Mouse (Mus musculus): ENCODE data around the gene Hyls1. TPM values are rescaled to one million over a fixed set of nuclear protein-coding genes. Genes with fewer than 3 reads are reported as not detected.

Hyls1 gene
- total RNA-seq, 1 experiment = 17.6 TPM

GRCm38 (mm10) chr9:35561076-35561475 is 9.1 kb downstream of the Hyls1 start:
- peaks cover 0 to 2% of the 10 kb centered on the region in 2 experiments; a peak in 1 of 4 replicates for H3K4me1 ChIP-seq (ENCODE audit: control insufficient read depth in 2 of 2, insufficient read depth in 2 of 2, low read length in 2 of 2, poor library complexity in 1 of 2)
- no peaks in the 10 kb centered on the region for H3K9me3 ChIP-seq (ENCODE audit: control insufficient read depth, insufficient read depth, low read depth, low read length)
- peaks cover 16% of the 10 kb centered on the region for H3K36me3 ChIP-seq (ENCODE audit: control insufficient read depth, insufficient read depth, low read length, poor library complexity, severe bottlenecking)
- no peak overlapping the region; a peak in 1 of 4 replicates for H3K4me3 ChIP-seq (ENCODE audit: insufficient read depth in 1 of 2, low read depth in 1 of 2, low read length in 2 of 2, poor library complexity in 1 of 2, severe bottlenecking in 1 of 2)
- no peak overlapping the region for H3K27ac ChIP-seq (ENCODE audit: insufficient read depth, low read depth, low read length, poor library complexity, severe bottlenecking)
- TF ChIP-seq ZNF384 (IDR thresholded peaks at IDR 0.05; ENCODE audit: low read depth, low read length) = no peak
- no peak for TF ChIP-seq CHD2 (IDR thresholded peaks at IDR 0.05; ENCODE audit: low read depth, low read length)
- TF ChIP-seq HCFC1 (IDR thresholded peaks at IDR 0.05; ENCODE audit: borderline replicate concordance, insufficient read depth, low read length) = no peak
- no peak for TF ChIP-seq ZC3H11A (IDR thresholded peaks at IDR 0.05; ENCODE audit: borderline replicate concordance, low read depth, low read length)
- no peak for TF ChIP-seq MAFK (IDR thresholded peaks at IDR 0.05; ENCODE audit: insufficient read depth, low read depth, low read length)
- in situ Hi-C loops (cut with MboI; ENCODE audit: low sequenced_read_pairs in 2 of 2, unreplicated experiment in 2 of 2) = no loop called here
- no peak overlapping the region; the same call in 1 of the 2 replicates for H3K9ac ChIP-seq (ENCODE audit: insufficient read depth, low read depth, low read length, poor library complexity, severe bottlenecking)
- DNase-seq (ENCODE audit: low read depth, low spot score) = no peak

- in situ Hi-C loops (cut with MboI; ENCODE audit: low sequenced_read_pairs in 2 of 2, unreplicated experiment in 2 of 2) = no loop called here
- TF ChIP-seq MAFK (IDR thresholded peaks at IDR 0.05; ENCODE audit: insufficient read depth, low read depth, low read length) = no peak
- TF ChIP-seq HCFC1 (IDR thresholded peaks at IDR 0.05; ENCODE audit: borderline replicate concordance, insufficient read depth, low read length) = peak; percentile 95
- peak; percentile 75 for DNase-seq (ENCODE audit: low read depth, low spot score)
- Histone ChIP-seq H3K27ac (ENCODE audit: insufficient read depth, low read depth, low read length, poor library complexity, severe bottlenecking) (no peak overlapping the region), H3K9me3 (ENCODE audit: control insufficient read depth, insufficient read depth, low read depth, low read length) (no peaks in the 10 kb centered on the region), H3K9ac (ENCODE audit: insufficient read depth, low read depth, low read length, poor library complexity, severe bottlenecking) (peak overlapping the region; percentile 87), H3K36me3 (ENCODE audit: control insufficient read depth, insufficient read depth, low read length, poor library complexity, severe bottlenecking) (peaks cover 11% of the 10 kb centered on the region), H3K4me1 (ENCODE audit: control insufficient read depth in 2 of 2, insufficient read depth in 2 of 2, low read length in 2 of 2, poor library complexity in 1 of 2) (peaks cover 0 to 2% of the 10 kb centered on the region in 2 experiments; a peak in 1 of 4 replicates), H3K4me3 (ENCODE audit: insufficient read depth in 1 of 2, low read depth in 1 of 2, low read length in 2 of 2, poor library complexity in 1 of 2, severe bottlenecking in 1 of 2) (peak overlapping the region; percentile 74 to 98)
Observed at GRCm38 (mm10) chr9:35559009-35559890, 10.9 kb downstream of the Hyls1 start.

DNA sequence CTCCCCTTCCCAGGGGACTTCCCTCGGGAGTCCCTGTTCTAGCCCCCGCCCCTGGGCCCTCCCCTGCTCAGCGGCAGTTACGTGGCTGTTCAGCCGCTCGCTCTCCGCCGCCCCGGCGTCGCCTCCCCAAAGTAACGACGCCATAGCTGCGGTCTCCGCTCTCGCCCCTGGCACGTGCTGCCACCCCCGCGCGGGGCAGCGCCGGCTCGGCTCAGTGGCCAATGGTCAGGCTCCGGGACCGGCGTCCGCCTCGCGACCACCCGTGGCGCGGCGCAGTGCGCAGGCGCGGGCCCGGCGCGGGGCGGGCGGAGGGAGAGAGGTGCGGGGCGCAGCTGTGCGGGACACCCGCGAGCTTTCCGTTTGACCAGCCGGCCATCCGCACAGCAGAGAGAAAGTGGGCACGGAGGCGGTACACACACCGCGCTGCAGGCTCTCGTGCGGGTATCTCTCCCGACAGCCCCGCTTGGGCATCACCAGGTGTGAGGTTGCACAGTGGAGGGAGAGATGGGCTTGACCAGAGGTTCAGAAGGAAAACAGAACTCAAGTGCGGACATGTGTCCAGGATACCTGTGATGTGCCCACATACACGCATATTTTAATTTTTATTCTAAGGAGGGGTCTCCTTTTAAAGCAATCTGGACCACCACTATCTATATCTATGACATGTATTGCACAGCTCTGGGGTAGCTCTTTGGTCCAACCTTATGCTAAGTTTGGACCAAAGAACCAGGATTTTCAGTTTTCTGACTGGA is 11.8 kb downstream of the Hyls1 start, which contains the start of the genes Ddx25 and Pus3:
TSS of gene Ddx25 (minus strand) at position 272 of the 752 bp plus-strand sequence.
TSS of gene Pus3 (plus strand) at position 339 of the 752 bp plus-strand sequence.
- DNase-seq (ENCODE audit: low read depth, low spot score) = no peak
- Histone ChIP-seq H3K36me3 (ENCODE audit: control insufficient read depth, insufficient read depth, low read length, poor library complexity, severe bottlenecking) (peaks cover 11% of the 10 kb centered on the region), H3K27ac (ENCODE audit: insufficient read depth, low read depth, low read length, poor library complexity, severe bottlenecking) (no peak within 1 kb of the TSS), H3K4me1 (ENCODE audit: control insufficient read depth in 2 of 2, insufficient read depth in 2 of 2, low read length in 2 of 2, poor library complexity in 1 of 2) (peaks cover 0 to 2% of the 10 kb centered on the region in 2 experiments; a peak in 1 of 4 replicates), H3K9me3 (ENCODE audit: control insufficient read depth, insufficient read depth, low read depth, low read length) (no peaks in the 10 kb centered on the region), H3K9ac (ENCODE audit: insufficient read depth, low read depth, low read length, poor library complexity, severe bottlenecking) (peak within 1 kb of the TSS; percentile 87), H3K4me3 (ENCODE audit: insufficient read depth in 1 of 2, low read depth in 1 of 2, low read length in 2 of 2, poor library complexity in 1 of 2, severe bottlenecking in 1 of 2) (peak within 1 kb of the TSS; percentile 74 to 98)
- in situ Hi-C loops (cut with MboI; ENCODE audit: low sequenced_read_pairs in 2 of 2, unreplicated experiment in 2 of 2) = no loop called here
- no peak for TF ChIP-seq MAFK (IDR thresholded peaks at IDR 0.05; ENCODE audit: insufficient read depth, low read depth, low read length)
- no peak for TF ChIP-seq HCFC1 (IDR thresholded peaks at IDR 0.05; ENCODE audit: borderline replicate concordance, insufficient read depth, low read length)

DNA sequence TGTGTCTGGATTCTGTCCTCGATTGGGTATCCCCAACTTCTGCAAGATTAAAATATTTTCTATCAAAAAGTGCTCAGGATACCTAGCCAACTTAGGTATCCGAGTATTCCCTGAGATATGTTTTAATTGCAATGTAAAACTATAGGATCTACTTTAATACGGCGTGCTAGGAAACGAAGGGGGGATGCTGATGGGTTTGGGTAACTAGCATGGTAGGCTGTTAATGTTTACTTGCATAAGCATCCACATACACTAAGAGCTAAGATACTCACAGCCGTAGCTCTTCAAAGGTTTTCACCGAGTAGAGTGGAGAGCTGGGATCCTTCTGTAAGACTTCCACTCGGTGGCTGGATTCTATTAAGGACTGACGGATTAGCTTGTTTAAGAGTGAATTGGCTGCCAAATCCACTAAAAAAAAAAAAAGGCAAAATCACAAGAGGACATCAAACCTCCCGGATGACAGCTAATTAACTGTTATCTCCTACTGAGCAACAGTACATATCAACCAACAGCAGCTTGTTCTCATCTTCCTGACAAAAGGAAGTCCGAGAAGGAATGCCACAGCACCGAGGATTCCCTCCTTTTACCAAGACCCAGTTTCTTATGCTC is 13.6 kb downstream of the Hyls1 start:
- TF ChIP-seq ZC3H11A (IDR thresholded peaks at IDR 0.05; ENCODE audit: borderline replicate concordance, low read depth, low read length) = no peak
- TF ChIP-seq ZNF384 (IDR thresholded peaks at IDR 0.05; ENCODE audit: low read depth, low read length) = no peak
- no peak for TF ChIP-seq MAFK (IDR thresholded peaks at IDR 0.05; ENCODE audit: insufficient read depth, low read depth, low read length)
- TF ChIP-seq CHD2 (IDR thresholded peaks at IDR 0.05; ENCODE audit: low read depth, low read length) = no peak
- no peak for TF ChIP-seq HCFC1 (IDR thresholded peaks at IDR 0.05; ENCODE audit: borderline replicate concordance, insufficient read depth, low read length)
- H3K9ac ChIP-seq (ENCODE audit: insufficient read depth, low read depth, low read length, poor library complexity, severe bottlenecking) = no peak overlapping the region
- peaks cover 0 to 2% of the 10 kb centered on the region in 2 experiments; a peak in 1 of 4 replicates for H3K4me1 ChIP-seq (ENCODE audit: control insufficient read depth in 2 of 2, insufficient read depth in 2 of 2, low read length in 2 of 2, poor library complexity in 1 of 2)
- in situ Hi-C loops (cut with MboI; ENCODE audit: low sequenced_read_pairs in 2 of 2, unreplicated experiment in 2 of 2) = no loop called here
- no peak for DNase-seq (ENCODE audit: low read depth, low spot score)
- H3K9me3 ChIP-seq (ENCODE audit: control insufficient read depth, insufficient read depth, low read depth, low read length) = no peaks in the 10 kb centered on the region
- H3K4me3 ChIP-seq (ENCODE audit: insufficient read depth in 1 of 2, low read depth in 1 of 2, low read length in 2 of 2, poor library complexity in 1 of 2, severe bottlenecking in 1 of 2) = no peak overlapping the region
- peaks cover 7% of the 10 kb centered on the region for H3K36me3 ChIP-seq (ENCODE audit: control insufficient read depth, insufficient read depth, low read length, poor library complexity, severe bottlenecking)
- no peak overlapping the region for H3K27ac ChIP-seq (ENCODE audit: insufficient read depth, low read depth, low read length, poor library complexity, severe bottlenecking)
